Mouse (Mus musculus) liver, postnatal 0 days (tissue): Measurements from ENCODE around the gene Bbx.

ENCODE experiments used
- CTCF ChIP-seq: sonication (generic); IDR thresholded peaks from 2 replicates; pipeline ENCODE4 v1.5.1; 2016; ENCODE audit warnings: antibody characterized with exemption, low read depth
- EP300 ChIP-seq: IDR thresholded peaks from 2 replicates; pipeline ENCODE4 v1.6.1; 2016; ENCODE audit warnings: antibody characterized with exemption, low read depth, mild to moderate bottlenecking

DNA sequence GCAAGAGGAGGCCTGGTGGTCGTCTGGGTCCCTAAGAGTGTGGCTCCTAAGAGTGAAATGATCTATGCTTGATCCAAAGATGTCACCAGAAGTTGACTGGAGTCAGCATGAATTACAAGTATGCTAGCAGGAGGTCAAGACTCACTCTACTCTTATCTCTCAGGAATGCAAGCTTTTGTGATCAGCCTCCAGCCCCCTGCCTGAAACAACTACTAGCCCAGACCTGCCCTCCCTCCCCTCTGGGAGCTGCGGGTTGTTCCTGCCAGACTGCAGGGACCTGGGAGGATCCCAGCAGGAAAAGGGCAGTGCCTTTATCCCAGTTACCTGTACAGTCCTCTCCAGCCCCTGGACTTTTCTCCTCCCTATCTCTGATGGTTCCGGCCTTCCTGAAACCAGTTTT is 27.0 kb upstream of the Bbx start:
- no peak for TF ChIP-seq CTCF
- no peak for TF ChIP-seq EP300
